Mouse (Mus musculus): ENCODE measurements around the gene Ccnf. TPM values are rescaled to one million over a fixed set of nuclear protein-coding genes. Genes with fewer than 3 reads are reported as not detected.

The Ccnf gene
- polyA plus RNA-seq (2015; fragmentation: Nextera tagmentation; extraction: Ambion mirVana) = 30.1 and 32.7 TPM in 2 replicates

DNA sequence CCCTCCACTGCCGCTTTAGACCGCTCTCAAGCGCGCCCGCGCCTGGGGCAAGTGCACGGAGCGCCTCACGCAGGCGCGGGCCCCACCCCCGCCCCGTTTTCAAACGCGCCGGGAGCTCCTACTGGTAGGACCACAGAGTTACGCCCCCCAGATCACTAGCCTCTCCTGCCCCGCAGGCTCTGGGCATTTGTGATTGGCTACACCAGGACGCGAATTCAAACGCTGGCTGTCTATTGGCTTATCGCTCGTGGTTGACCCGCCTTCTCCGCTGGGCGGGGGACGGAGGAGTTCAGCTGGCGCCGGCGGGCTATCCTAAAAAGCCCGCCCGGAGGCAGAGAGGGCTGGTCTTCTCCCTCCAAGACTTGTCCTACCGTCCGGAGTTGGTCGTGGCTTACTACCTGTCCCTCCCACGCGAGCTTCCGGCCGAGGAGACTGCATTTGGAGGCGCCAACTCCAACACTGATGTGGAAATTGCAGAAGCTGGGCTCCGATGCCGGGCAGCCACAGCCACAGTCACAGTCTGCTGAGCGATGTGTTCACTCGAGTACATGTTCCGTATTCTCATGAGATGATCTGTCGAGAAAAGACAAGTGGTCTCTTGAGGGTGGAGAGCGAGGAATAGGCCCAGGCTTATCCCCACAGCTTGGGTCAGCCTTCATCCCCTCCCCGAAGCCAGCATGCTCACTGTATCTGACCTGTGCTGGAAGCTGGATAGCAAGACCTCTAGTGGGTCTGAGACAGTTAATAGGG lies at the start of gene Ccnf:
Gene Ccnf (minus strand): TSS at position 165 of the 750 bp plus-strand sequence.
- Histone ChIP-seq H3K4me1 (peaks cover 18% of the 10 kb centered on the region), H3K4me2 (replicated peaks) (peak within 1 kb of the TSS; percentile 61), H3K36me3 (peaks cover 14% of the 10 kb centered on the region), H3K4me3 (peak within 1 kb of the TSS; percentile 66), H3K27ac (replicated peaks) (peak within 1 kb of the TSS; percentile 81), H3K27me3 (no peaks in the 10 kb centered on the region), H3K9me3 (no peaks in the 10 kb centered on the region), H3K9ac (replicated peaks) (peak within 1 kb of the TSS; percentile 66)
- ATAC-seq (replicated peaks) = peak; percentile 100
- WGBS = under 1% methylated on average over 48 of the region's 48 CpGs

DNA sequence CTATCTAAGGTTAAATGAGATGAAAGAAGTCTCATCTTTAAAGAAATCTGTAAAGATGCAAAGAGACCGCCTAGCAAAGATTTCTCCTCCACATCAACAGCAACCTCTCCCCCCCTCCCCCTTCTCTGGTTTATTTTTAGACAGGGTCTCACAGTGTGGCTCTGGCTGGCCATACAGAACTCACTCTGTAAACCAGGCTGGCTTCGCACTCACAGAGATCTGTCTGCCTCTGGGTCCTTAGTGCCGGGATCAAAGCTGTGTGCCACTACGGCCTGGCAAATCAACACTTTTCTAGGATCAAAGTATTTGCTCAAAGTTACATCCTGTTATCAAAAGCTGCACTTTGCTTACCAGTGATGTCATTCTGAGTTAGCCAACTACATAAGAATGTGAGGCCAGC lies 49.4 kb upstream of the Ccnf start:
- no peak overlapping the region for H3K4me2 ChIP-seq (replicated peaks)
- 87% methylated on average over 4 of the region's 4 CpGs for WGBS
- no peak for ATAC-seq (replicated peaks)
- no peaks in the 10 kb centered on the region for H3K4me1 ChIP-seq
- no peak overlapping the region for H3K27ac ChIP-seq (replicated peaks)
- no peak overlapping the region for H3K9ac ChIP-seq (replicated peaks)
- H3K9me3 ChIP-seq = no peaks in the 10 kb centered on the region
- no peak overlapping the region for H3K4me3 ChIP-seq
- 0 out of 2 replicates have a peak, but pooled peaks cover 2% of the 10 kb centered on the region for H3K27me3 ChIP-seq
- no peaks in the 10 kb centered on the region for H3K36me3 ChIP-seq

DNA sequence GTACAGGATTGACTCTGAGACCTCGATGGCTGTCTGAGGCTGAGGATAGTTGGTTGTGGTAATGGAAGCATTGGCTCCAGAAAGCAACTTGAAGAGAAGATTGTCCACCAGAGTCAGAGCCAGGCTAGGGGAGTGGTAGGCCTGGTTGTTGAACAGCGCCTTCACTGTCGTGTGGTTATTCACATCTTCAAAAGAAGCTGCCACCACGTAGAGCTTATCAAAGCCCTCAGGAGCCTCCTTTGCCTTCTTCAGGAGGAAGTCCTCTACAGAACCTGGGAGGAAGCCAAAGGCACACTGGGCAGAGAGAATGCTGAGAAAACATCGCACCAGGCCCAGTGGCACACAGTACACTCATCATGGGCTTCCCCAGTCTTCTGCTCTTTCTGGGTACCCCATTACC lies 38.1 kb upstream of the Ccnf start:
- WGBS = 81% methylated on average over 5 of the region's 5 CpGs
- H3K9me3 ChIP-seq = no peaks in the 10 kb centered on the region
- no peak for ATAC-seq (replicated peaks)
- no peaks in the 10 kb centered on the region for H3K4me1 ChIP-seq
- H3K36me3 ChIP-seq = no peaks in the 10 kb centered on the region
- H3K27ac ChIP-seq (replicated peaks) = no peak overlapping the region
- H3K4me3 ChIP-seq = no peak overlapping the region
- no peaks in the 10 kb centered on the region for H3K27me3 ChIP-seq
- no peak overlapping the region for H3K4me2 ChIP-seq (replicated peaks)
- H3K9ac ChIP-seq (replicated peaks) = no peak overlapping the region

DNA sequence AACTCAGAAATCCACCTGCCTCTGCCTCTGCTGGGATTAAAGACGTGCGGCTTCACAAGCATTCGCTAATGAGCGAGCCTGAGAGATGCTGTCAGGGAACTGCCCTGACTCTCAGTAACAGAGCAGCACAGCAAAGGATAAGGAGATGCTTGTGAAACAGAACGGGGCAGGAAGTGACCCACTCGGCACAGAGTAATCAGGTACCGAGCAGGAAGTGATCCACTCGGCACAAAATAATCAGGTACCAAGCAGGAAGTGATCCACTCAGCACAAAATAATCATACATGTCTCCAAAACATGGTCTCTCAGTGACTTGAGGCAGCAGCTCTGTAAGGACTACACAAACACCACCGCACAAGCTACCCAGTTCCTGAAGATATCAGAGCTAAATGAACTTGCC lies 37.2 kb upstream of the Ccnf start:
- no peak for ATAC-seq (replicated peaks)
- no peaks in the 10 kb centered on the region for H3K27me3 ChIP-seq
- no peak overlapping the region for H3K4me2 ChIP-seq (replicated peaks)
- H3K4me1 ChIP-seq = no peaks in the 10 kb centered on the region
- H3K9me3 ChIP-seq = no peaks in the 10 kb centered on the region
- H3K36me3 ChIP-seq = no peaks in the 10 kb centered on the region
- 85% methylated on average over 9 of the region's 9 CpGs for WGBS
- no peak overlapping the region for H3K27ac ChIP-seq (replicated peaks)
- H3K9ac ChIP-seq (replicated peaks) = no peak overlapping the region
- no peak overlapping the region for H3K4me3 ChIP-seq

DNA sequence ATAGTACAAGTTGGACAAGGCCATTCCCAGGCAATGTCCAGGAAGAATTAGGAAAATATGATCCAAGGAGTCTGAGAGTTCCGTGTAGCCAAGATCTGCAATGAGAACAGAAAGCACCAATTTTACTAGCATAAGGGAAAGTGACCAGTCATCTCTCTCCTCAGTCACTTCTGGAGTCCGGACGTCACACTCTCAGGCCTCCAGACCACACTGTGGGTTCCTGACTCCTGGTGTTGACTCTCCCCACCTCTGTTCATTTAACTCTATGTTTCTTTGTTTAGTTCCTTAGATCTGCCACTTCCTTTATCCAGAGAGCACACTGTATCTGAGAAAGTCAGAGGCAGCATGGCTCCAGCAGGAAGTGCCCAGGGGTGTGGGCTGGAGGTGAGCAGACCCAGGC lies 34.4 kb upstream of the Ccnf start:
- WGBS = 73% methylated on average over 3 of the region's 3 CpGs

DNA sequence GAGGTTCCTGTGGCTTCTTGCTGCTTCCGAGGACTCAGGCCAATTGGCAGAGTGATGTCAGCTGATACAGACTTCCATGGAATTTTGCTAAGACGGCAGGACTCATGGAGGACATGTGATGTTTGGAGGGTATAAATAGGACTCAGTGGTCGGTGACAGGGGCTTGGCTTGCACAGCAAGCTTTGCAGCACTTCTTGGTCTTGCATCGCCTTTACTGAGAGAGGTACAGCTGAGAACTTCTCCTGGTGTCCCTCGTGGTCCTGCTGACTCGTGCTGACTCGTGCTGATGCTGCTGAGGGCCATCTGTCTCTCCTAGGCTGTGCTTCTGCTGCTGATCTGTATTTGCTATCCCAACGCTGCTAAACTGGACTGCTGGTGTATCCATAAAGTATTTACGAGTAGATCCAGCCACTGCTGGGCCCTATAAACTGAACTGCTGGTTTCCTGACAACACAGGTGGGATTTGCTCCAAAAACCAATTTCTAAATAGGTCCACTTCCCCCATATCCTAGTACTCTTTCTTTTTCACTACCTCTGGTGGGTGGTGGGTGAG lies 32.1 kb upstream of the Ccnf start:
- Histone ChIP-seq H3K9me3 (no peaks in the 10 kb centered on the region), H3K9ac (replicated peaks) (no peak overlapping the region), H3K4me2 (replicated peaks) (no peak overlapping the region), H3K4me1 (no peaks in the 10 kb centered on the region), H3K27me3 (no peaks in the 10 kb centered on the region), H3K27ac (replicated peaks) (no peak overlapping the region), H3K4me3 (no peak overlapping the region), H3K36me3 (no peaks in the 10 kb centered on the region)
- ATAC-seq (replicated peaks) = no peak
- 72% methylated on average over 9 of the region's 9 CpGs for WGBS

More for the DNA sequence above, 34.4 kb upstream of the Ccnf start:
- Histone ChIP-seq H3K4me3 (no peak overlapping the region), H3K4me2 (replicated peaks) (no peak overlapping the region), H3K9ac (replicated peaks) (no peak overlapping the region), H3K27me3 (no peaks in the 10 kb centered on the region), H3K4me1 (no peaks in the 10 kb centered on the region), H3K9me3 (no peaks in the 10 kb centered on the region), H3K27ac (replicated peaks) (no peak overlapping the region), H3K36me3 (no peaks in the 10 kb centered on the region)
- no peak for ATAC-seq (replicated peaks)

DNA sequence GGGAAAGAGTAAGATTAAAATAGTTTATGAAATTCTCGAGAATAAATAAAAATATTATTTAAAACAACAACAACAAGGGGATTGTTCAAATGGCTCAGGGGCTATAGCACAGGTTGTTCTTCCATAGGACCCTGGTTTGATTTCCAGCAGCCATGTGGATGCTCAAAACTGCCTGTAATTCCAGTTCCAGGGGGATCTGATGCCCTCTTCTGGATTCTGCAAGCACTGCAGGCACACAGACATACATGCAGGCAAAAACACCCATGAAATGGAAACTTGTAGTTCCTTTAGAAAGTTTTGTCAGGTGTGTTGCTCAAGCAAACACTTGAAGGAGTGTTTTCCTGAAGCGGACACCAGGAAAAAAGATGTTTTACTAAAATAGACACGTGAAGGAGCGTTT lies 31.4 kb upstream of the Ccnf start:
- H3K27ac ChIP-seq (replicated peaks) = no peak overlapping the region
- H3K36me3 ChIP-seq = no peaks in the 10 kb centered on the region
- no peaks in the 10 kb centered on the region for H3K4me1 ChIP-seq
- H3K9me3 ChIP-seq = no peaks in the 10 kb centered on the region
- no peak overlapping the region for H3K9ac ChIP-seq (replicated peaks)
- H3K27me3 ChIP-seq = no peaks in the 10 kb centered on the region
- 70% methylated on average over 4 of the region's 4 CpGs for whole genome bisulfite sequencing
- ATAC-seq (replicated peaks) = no peak
- no peak overlapping the region for H3K4me2 ChIP-seq (replicated peaks)
- H3K4me3 ChIP-seq = no peak overlapping the region

DNA sequence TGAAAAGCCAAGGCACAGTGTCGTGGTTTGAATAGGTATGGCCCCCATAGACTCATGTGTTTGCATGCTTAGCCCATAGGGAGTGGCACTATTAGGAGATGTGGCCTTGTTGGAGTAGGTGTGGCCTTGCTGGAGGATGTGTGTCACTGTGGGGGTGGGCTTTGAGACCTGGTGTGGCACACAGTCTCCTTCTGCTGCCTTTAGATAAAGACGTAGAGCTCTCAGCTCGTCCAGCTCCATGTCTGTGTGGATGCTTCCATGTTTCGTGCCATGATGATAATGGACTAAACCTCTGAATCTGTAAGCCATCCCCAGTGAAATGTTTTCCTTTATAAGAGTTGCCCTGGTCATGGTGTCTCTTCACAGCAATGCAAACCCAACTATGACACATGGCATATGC lies 28.6 kb upstream of the Ccnf start:
- Histone ChIP-seq H3K27ac (replicated peaks) (no peak overlapping the region), H3K9me3 (no peaks in the 10 kb centered on the region), H3K36me3 (no peaks in the 10 kb centered on the region), H3K4me1 (no peaks in the 10 kb centered on the region), H3K27me3 (no peaks in the 10 kb centered on the region), H3K9ac (replicated peaks) (no peak overlapping the region), H3K4me3 (no peak overlapping the region), H3K4me2 (replicated peaks) (no peak overlapping the region)
- no peak for ATAC-seq (replicated peaks)
- WGBS = 85% methylated on average over 4 of the region's 4 CpGs

DNA sequence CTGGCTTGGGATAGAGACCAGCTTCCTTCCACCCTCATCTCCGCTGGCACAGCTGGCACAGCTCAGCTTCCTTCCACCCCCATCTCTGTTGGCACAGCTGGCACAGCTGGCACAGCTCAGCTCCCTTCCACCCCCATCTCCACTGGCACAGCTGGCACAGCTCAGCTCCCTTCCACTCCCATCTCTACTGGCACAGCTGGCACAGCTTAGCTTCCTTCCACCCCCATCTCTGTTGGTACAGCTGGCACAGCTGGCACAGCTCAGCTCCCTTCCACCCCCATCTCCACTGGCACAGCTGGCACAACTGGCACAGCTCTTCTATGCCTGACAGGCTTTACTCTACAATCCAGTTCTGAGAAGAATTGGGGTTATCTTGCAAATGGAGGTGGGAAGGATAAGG lies 15.8 kb upstream of the Ccnf start:
- 95% methylated on average over 1 of the region's 1 CpGs for WGBS
- no peak for ATAC-seq (replicated peaks)

DNA sequence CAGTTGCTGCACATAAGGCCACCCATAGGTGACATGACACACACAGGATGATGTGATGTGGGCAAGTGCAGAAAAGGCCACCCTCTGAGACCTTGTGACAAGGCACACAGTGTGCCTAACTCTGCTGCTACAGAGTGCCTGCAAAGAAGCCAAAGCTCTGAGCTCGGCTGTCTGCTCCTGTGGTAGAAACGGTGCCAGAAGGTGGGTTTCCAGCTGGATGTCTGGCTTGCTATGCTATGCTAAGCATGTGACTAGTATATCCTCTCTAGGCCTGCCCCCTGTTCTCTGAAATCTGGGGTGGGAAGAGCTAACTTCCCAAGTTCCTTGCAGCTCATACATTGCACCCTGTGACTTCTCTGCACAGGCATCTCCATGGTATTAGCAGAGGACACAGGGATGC lies 13.5 kb upstream of the Ccnf start:
- no peaks in the 10 kb centered on the region for H3K27me3 ChIP-seq
- ATAC-seq (replicated peaks) = no peak
- H3K9ac ChIP-seq (replicated peaks) = no peak overlapping the region
- no peak overlapping the region for H3K4me2 ChIP-seq (replicated peaks)
- H3K4me3 ChIP-seq = no peak overlapping the region
- WGBS = 76% methylated on average over 2 of the region's 2 CpGs
- no peak overlapping the region for H3K27ac ChIP-seq (replicated peaks)
- no peaks in the 10 kb centered on the region for H3K9me3 ChIP-seq
- H3K36me3 ChIP-seq = no peaks in the 10 kb centered on the region
- H3K4me1 ChIP-seq = no peaks in the 10 kb centered on the region

More for the DNA sequence above, 15.8 kb upstream of the Ccnf start:
- no peak overlapping the region for H3K4me2 ChIP-seq (replicated peaks)
- no peaks in the 10 kb centered on the region for H3K36me3 ChIP-seq
- no peaks in the 10 kb centered on the region for H3K27me3 ChIP-seq
- no peaks in the 10 kb centered on the region for H3K9me3 ChIP-seq
- H3K4me1 ChIP-seq = no peaks in the 10 kb centered on the region
- no peak overlapping the region for H3K27ac ChIP-seq (replicated peaks)
- no peak overlapping the region for H3K4me3 ChIP-seq
- no peak overlapping the region for H3K9ac ChIP-seq (replicated peaks)

DNA sequence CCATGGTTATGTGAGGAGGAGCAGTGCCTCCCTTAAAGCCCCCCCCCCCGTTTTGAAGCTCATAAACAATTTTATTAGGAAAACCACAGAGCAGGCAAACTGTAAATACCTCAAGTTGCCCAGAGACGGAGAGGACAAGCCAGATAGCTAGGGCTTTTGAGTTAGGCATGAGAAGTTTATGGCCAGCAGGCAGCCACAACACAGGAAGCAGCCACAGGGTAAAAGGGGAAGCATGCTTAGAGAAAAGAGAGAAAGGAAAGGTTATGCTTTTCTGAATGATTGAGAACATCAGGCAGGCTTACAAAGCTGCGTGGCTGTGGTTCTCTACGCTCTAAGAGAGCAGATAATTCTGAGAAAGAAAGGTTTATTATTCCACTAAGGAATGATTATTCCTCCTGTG lies 9.2 kb upstream of the Ccnf start:
- H3K27ac ChIP-seq (replicated peaks) = no peak overlapping the region
- no peaks in the 10 kb centered on the region for H3K27me3 ChIP-seq
- no peak for ATAC-seq (replicated peaks)
- H3K36me3 ChIP-seq = no peaks in the 10 kb centered on the region
- H3K4me2 ChIP-seq (replicated peaks) = no peak overlapping the region
- no peak overlapping the region for H3K4me3 ChIP-seq
- no peaks in the 10 kb centered on the region for H3K4me1 ChIP-seq
- 65% methylated on average over 4 of the region's 4 CpGs for WGBS
- H3K9ac ChIP-seq (replicated peaks) = no peak overlapping the region
- H3K9me3 ChIP-seq = no peaks in the 10 kb centered on the region

DNA sequence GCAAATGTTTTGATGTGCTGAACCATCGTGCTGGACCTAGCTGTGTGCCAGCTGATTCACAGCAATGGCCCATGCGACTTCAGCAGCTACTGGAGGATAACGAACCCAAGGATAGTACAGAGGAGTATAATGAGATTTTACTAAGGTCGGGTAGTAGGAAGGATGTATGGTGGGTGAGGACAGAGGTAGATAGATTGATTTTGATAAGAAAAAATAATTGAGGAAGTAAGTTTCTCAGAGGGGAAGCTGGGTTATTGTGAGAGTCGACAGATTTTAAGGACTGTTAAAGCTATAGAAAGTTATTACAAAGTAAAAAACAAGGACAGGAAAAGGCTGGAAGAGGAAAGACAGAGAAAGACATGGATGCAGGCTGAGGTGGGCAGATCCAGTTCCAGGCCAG lies 8.4 kb upstream of the Ccnf start:
- Histone ChIP-seq H3K4me3 (no peak overlapping the region), H3K4me1 (no peaks in the 10 kb centered on the region), H3K27me3 (no peaks in the 10 kb centered on the region), H3K4me2 (replicated peaks) (no peak overlapping the region), H3K36me3 (no peaks in the 10 kb centered on the region), H3K27ac (replicated peaks) (no peak overlapping the region), H3K9me3 (no peaks in the 10 kb centered on the region), H3K9ac (replicated peaks) (no peak overlapping the region)
- ATAC-seq (replicated peaks) = no peak
- 74% methylated on average over 5 of the region's 5 CpGs for WGBS

DNA sequence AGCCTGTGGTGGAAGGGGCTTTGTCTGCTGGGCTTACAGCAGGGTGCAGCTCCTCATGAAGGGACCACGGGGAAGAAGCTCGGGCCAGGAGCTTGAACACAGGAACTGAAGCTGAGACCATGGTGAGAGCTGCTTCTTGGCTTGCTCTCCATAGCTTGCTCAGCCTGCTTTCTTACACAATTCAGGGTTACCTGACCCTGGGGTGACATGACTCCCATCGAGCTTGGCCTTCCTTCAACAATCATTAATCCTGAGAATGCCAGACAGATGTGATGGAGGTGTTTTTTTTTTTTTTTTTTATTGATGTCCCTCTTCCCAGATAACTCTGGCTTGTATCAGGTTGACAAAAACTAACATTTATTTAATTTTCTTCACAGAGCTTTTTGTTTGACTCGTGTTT lies 7.7 kb upstream of the Ccnf start:
- Histone ChIP-seq H3K4me2 (replicated peaks) (no peak overlapping the region), H3K4me1 (no peaks in the 10 kb centered on the region), H3K9me3 (no peaks in the 10 kb centered on the region), H3K36me3 (no peaks in the 10 kb centered on the region), H3K4me3 (no peak overlapping the region), H3K9ac (replicated peaks) (no peak overlapping the region), H3K27me3 (no peaks in the 10 kb centered on the region), H3K27ac (replicated peaks) (no peak overlapping the region)
- 76% methylated on average over 4 of the region's 4 CpGs for WGBS
- ATAC-seq (replicated peaks) = no peak

Data from forebrain, embryonic 15.5 days (tissue).